Mouse (Mus musculus): Measurements from ENCODE around the gene Gstk1. TPM values are rescaled to one million over a fixed set of nuclear protein-coding genes. Genes with fewer than 3 reads are reported as not detected.

The Gstk1 gene
- polyA plus RNA-seq (2014; fragmentation: Illumina TruSeq; extraction: RNeasy Lipid Tissue Mini Kit (QIAGEN cat#74804); ENCODE audit: low read depth, low replicate concordance) = 79.9 TPM

GRCm38 (mm10) chr6:42245711-42246353, at the start of gene Gstk1:
Gene Gstk1, plus strand, starts transcription at chr6:42245935.

GRCm38 (mm10) chr6:42215028-42215427, 30.7 kb upstream of the Gstk1 start, which contains the start of gene Tas2r144:
Gene Tas2r144, plus strand, starts transcription at chr6:42215328.

GRCm38 (mm10) chr6:42261524-42262170, 15.9 kb downstream of the Gstk1 start, which contains the start of gene Tmem139:
Gene Tmem139, plus strand, starts transcription at chr6:42261970.

GRCm38 (mm10) chr6:42264626-42265312, 19.0 kb downstream of the Gstk1 start, which contains the start of gene Casp2:
Gene Casp2, plus strand, starts transcription at chr6:42264985.

GRCm38 (mm10) chr6:42286448-42286847, 40.7 kb downstream of the Gstk1 start, which contains the start of gene Clcn1:
Gene Clcn1, plus strand, starts transcription at chr6:42286685.

Other genes with a start within 250 kb of the Gstk1 start
- not detected for gene Sva, start 207.5 kb upstream of the Gstk1 start, polyA plus RNA-seq (2014; fragmentation: Illumina TruSeq; extraction: RNeasy Lipid Tissue Mini Kit (QIAGEN cat#74804); ENCODE audit: low read depth, low replicate concordance)
- gene Tas2r139, start 105.0 kb upstream of the Gstk1 start, polyA plus RNA-seq (2014; fragmentation: Illumina TruSeq; extraction: RNeasy Lipid Tissue Mini Kit (QIAGEN cat#74804); ENCODE audit: low read depth, low replicate concordance) = not detected
- gene Tas2r144, start 30.6 kb upstream of the Gstk1 start, polyA plus RNA-seq (2014; fragmentation: Illumina TruSeq; extraction: RNeasy Lipid Tissue Mini Kit (QIAGEN cat#74804); ENCODE audit: low read depth, low replicate concordance) = not detected
- gene Tmem139, start 16.0 kb downstream of the Gstk1 start, polyA plus RNA-seq (2014; fragmentation: Illumina TruSeq; extraction: RNeasy Lipid Tissue Mini Kit (QIAGEN cat#74804); ENCODE audit: low read depth, low replicate concordance) = 15.8 TPM
- gene Casp2, start 19.1 kb downstream of the Gstk1 start, polyA plus RNA-seq (2014; fragmentation: Illumina TruSeq; extraction: RNeasy Lipid Tissue Mini Kit (QIAGEN cat#74804); ENCODE audit: low read depth, low replicate concordance) = 22.0 TPM
- gene Clcn1, start 40.8 kb downstream of the Gstk1 start, polyA plus RNA-seq (2014; fragmentation: Illumina TruSeq; extraction: RNeasy Lipid Tissue Mini Kit (QIAGEN cat#74804); ENCODE audit: low read depth, low replicate concordance) = 0.41 TPM
- 0.51 TPM for gene Fam131b, start 78.7 kb downstream of the Gstk1 start, polyA plus RNA-seq (2014; fragmentation: Illumina TruSeq; extraction: RNeasy Lipid Tissue Mini Kit (QIAGEN cat#74804); ENCODE audit: low read depth, low replicate concordance)
- gene Zyx, start 103.7 kb downstream of the Gstk1 start, polyA plus RNA-seq (2014; fragmentation: Illumina TruSeq; extraction: RNeasy Lipid Tissue Mini Kit (QIAGEN cat#74804); ENCODE audit: low read depth, low replicate concordance) = 88.0 TPM
- 14.2 TPM for gene Epha1, start 127.3 kb downstream of the Gstk1 start, polyA plus RNA-seq (2014; fragmentation: Illumina TruSeq; extraction: RNeasy Lipid Tissue Mini Kit (QIAGEN cat#74804); ENCODE audit: low read depth, low replicate concordance)
- gene Tas2r143, start 154.3 kb downstream of the Gstk1 start, polyA plus RNA-seq (2014; fragmentation: Illumina TruSeq; extraction: RNeasy Lipid Tissue Mini Kit (QIAGEN cat#74804); ENCODE audit: low read depth, low replicate concordance) = not detected
- not detected for gene Tas2r135, start 159.5 kb downstream of the Gstk1 start, polyA plus RNA-seq (2014; fragmentation: Illumina TruSeq; extraction: RNeasy Lipid Tissue Mini Kit (QIAGEN cat#74804); ENCODE audit: low read depth, low replicate concordance)
- gene Tas2r126, start 188.6 kb downstream of the Gstk1 start, polyA plus RNA-seq (2014; fragmentation: Illumina TruSeq; extraction: RNeasy Lipid Tissue Mini Kit (QIAGEN cat#74804); ENCODE audit: low read depth, low replicate concordance) = not detected
- gene Olfr458, start 219.3 kb downstream of the Gstk1 start, polyA plus RNA-seq (2014; fragmentation: Illumina TruSeq; extraction: RNeasy Lipid Tissue Mini Kit (QIAGEN cat#74804); ENCODE audit: low read depth, low replicate concordance) = not detected
- not detected for gene Olfr457, start 230.4 kb downstream of the Gstk1 start, polyA plus RNA-seq (2014; fragmentation: Illumina TruSeq; extraction: RNeasy Lipid Tissue Mini Kit (QIAGEN cat#74804); ENCODE audit: low read depth, low replicate concordance)
- not detected for gene Olfr456, start 241.3 kb downstream of the Gstk1 start, polyA plus RNA-seq (2014; fragmentation: Illumina TruSeq; extraction: RNeasy Lipid Tissue Mini Kit (QIAGEN cat#74804); ENCODE audit: low read depth, low replicate concordance)